Mouse (Mus musculus) gastrocnemius, adult 2 months (tissue): ENCODE measurements around the gene Cyct. TPM values are rescaled to one million over a fixed set of nuclear protein-coding genes. Genes with fewer than 3 reads are reported as not detected.
A peak's percentile ranks its signal among the peaks of the same experiment; 100 is the strongest.

Experiments
- DNase-seq: peaks from one replicate; pipeline ENCODE4 v3.0.0; 2022
- H3K27ac ChIP-seq: fragments of 200-600 bp; 2 replicates; pipeline ENCODE4 v1.8.1; 2022; ENCODE audit warnings: mild to moderate bottlenecking
- H3K4me3 ChIP-seq: fragments of 200-600 bp; 2 replicates; pipeline ENCODE4 v1.8.1; 2022; ENCODE audit warnings: mild to moderate bottlenecking, moderate library complexity
- CTCF ChIP-seq: fragments of 200-600 bp; IDR thresholded peaks from 2 replicates; pipeline ENCODE4 v1.8.1; 2022; ENCODE audit warnings: antibody characterized with exemption, mild to moderate bottlenecking, moderate library complexity
- intact Hi-C: fragments of 180-260 bp; cut with DNase I; formaldehyde crosslinking; loops from one replicate; pipeline ENCODE4 v1.15.1; 2025
- long read RNA-seq, 2 experiments: library from polyadenylated mRNA; stranded (forward); transcript quantifications; one replicate each; pipeline ENCODE4 v2.0.0; 2021
- total RNA-seq, 2 experiments: library from RNA; stranded (reverse); gene quantifications; 2 replicates each; pipeline ENCODE4 v1.2.3; 2021

Gene Cyct
- not detected for total RNA-seq
- long read RNA-seq, experiment 1 = 0 reads
- long read RNA-seq, experiment 2 = 0 reads

DNA sequence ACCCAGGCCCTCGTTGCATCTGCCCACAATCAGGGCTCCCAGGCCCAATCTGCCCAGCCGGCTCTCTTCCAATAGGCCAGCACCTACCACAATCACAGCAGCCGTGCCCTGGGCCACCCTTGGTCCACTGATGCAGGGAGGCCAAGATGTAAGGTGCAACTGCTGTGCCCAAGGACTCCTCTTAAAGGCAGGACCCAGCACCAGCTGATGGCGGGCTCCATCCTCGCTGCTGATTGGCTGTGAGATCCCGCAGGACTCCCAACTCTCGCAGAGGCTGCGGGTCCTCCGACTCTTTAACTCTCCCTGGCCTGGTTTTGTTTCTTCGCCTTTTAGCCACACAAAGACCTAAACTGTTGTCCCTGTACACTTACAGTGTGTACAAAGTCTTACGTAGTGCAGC, at the start of gene Cyct:
Cyct (minus strand) TSS at position 225 of the 400 bp plus-strand sequence.
- Histone ChIP-seq H3K4me3 (no peak within 1 kb of the TSS), H3K27ac (no peak within 1 kb of the TSS)
- intact Hi-C loops = loop anchor here (10.0 kb wide), 1 partner anchor 225 kb away; no protein-coding TSS in a partner anchor
- TF ChIP-seq CTCF = no peak
- DNase-seq = no peak

DNA sequence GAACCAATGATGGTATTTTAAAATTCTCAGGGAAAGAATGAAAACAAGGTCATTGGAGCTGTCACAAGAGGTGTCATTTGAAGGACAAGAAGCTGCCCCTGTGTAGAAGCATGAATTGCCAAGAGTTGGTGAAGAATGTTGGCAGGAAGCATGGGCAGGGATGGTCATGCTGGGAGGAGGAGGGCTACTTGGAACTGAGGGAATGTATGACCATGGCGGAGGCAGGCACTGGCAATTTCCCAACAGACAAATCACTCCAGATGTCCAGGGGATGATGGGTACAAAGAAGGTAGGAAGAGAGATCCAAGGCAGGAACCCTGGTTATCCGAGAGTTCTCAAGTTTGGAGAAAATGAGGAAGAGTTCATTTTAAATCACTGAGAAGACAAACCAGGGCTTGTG, 49.7 kb upstream of the Cyct start:
- TF ChIP-seq CTCF = no peak
- DNase-seq = no peak
- no peak overlapping the region for H3K4me3 ChIP-seq
- intact Hi-C loops = no loop called here
- peak overlapping the region; percentile 41; the same call in 1 of the 2 replicates for H3K27ac ChIP-seq

DNA sequence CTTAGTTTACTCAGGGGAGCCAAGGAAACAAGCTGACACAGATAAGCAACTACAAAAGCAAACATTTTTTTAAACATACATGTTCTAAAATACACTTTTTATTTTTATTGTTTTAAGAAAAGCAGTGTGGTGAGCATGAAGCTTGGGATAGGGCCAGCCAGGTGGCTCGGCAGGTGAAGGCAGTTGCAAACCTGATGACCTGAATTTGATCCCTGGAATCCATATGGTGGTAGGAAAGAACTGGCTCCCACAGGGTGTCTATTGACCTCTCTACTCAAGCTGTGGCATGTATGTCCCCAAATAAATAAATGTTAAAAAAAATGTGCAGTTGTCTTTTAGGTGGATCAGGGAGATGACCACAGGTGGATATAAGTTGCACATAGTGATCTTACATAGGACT, 49.3 kb upstream of the Cyct start:
- no peak for TF ChIP-seq CTCF
- intact Hi-C loops = no loop called here
- Histone ChIP-seq H3K4me3 (no peak overlapping the region), H3K27ac (peak overlapping the region; percentile 41; the same call in 1 of the 2 replicates)
- DNase-seq = no peak

DNA sequence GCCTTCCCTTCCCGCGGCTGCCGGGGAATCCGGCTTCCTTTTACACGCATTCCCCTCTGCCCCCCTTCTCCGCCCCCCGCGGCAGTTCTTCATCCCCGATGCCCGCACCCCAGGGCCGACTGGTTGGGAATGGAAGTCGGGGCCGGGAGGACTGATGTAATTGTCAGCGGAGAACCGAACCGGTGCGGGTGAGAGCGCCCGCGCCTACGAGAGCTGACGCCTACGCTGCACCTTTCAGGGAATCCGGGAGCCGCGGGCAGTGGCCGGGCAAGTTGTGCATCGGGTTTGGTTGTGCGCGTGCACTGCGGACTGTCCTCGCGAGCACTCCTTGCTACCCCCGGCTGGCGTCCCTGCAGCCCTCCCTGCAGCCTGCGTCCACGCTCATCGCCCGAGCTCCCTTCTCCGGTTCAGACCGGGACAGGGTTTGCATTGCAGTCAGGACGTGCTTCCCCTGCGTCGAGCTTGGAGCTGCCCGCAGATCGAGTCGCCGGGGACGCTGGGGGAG, 46.7 kb upstream of the Cyct start:
- Histone ChIP-seq H3K4me3 (peak overlapping the region; percentile 98), H3K27ac (peak overlapping the region; percentile 94)
- TF ChIP-seq CTCF = no peak
- peak; percentile 86 for DNase-seq
- intact Hi-C loops = loop anchor here (2.0 kb wide), 1 partner anchor 134 kb away; no protein-coding TSS in a partner anchor

DNA sequence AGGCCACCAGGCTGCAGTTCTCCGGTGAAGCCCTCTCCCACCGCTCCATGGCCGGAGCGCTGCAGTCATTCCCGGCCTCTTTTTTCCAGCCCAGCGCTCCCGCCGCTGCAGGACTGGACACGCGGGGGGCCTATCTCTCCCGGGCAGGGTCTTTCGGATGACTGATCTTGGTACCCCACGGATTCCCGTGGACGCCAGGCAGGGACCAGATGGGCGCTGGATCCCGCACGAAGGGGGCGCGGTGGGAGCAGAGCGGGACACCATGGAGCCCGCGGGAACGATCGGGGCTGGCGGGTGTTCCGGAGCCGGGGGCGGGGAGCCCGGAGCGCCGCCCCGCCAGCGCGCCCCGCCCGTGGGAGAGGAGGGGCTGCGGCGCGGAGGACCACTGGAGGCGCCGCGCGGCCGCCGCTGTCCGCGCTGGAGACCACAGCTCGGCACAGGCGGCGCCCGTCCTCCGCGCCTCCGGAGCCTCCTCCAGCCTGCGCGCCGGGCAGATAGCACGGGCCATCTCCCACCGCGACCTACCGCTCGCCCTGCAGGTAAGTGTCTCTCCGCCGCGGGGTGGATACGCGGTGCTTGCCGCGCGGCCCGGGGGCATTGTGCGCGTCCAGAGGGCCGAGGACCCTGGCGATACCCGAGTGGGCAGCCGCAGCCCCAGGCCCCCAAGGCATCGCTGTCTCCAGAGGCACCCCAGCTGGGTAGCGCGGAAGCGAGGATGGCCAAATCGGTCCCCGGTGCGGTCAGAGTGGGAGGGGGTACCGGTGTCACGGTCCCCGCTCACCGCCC, 46.1 kb upstream of the Cyct start, which contains the start of gene Osbpl6:
Osbpl6 (plus strand) TSS at position 358 of the 786 bp plus-strand sequence.
- TF ChIP-seq CTCF = peak; percentile 30
- DNase-seq = peak; percentile 88
- H3K27ac ChIP-seq = peak within 1 kb of the TSS; percentile 94
- peak within 1 kb of the TSS; percentile 98 for H3K4me3 ChIP-seq
- intact Hi-C loops = loop anchor here (2.0 kb wide), 1 partner anchor 134 kb away; no protein-coding TSS in a partner anchor

DNA sequence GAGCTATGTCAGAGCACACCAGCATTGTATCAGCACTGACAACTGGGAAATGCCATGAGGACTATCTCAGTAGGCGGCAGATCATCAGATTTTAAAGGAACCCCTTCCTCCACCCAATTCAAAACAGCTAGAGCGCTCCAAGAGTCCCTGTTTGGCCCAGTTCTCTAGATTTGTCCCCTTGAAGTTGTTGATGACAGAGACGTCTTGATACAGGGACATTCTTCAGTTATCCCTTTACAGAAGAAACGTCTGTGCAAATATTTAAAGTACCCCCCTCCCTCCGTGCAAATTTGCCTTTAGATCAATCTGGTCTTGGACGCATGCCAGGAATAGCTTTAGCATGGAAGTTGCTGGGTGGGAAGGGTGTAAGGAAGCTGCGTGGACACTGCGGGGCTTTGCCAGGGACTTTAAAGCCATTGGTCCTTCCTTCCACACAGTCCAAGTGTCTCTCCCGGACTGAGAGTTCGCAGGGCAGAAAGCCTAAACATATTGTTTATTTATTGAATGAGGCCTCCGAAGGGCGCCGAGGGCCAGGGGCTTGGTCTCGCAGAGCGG, 45.4 kb upstream of the Cyct start:
- Histone ChIP-seq H3K27ac (peak overlapping the region; percentile 94), H3K4me3 (peak overlapping the region; percentile 98)
- DNase-seq = no peak
- intact Hi-C loops = loop anchor here (2.0 kb wide), 1 partner anchor 135 kb away; no protein-coding TSS in a partner anchor
- no peak for TF ChIP-seq CTCF

DNA sequence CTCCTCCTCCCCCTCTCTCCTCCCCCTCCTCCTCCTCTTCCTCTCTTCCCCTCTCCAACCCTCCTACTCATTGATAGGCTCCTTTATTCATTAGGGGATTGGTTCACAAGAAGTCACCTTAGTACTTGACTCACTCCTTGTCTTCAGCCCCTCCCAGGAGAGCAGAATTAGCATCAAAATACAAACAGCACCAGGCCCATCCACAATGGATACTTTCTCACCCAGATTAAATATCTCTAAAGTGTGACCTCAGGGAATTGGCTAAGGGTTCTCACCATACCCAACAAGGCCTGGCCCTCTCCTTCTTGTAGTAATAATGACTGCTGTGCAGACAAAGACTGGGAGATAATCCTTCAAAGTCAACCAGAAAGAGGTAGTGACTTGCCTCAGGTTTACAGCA, 39.9 kb upstream of the Cyct start:
- no peak overlapping the region for H3K4me3 ChIP-seq
- intact Hi-C loops = no loop called here
- no peak for DNase-seq
- no peak overlapping the region for H3K27ac ChIP-seq
- TF ChIP-seq CTCF = no peak

DNA sequence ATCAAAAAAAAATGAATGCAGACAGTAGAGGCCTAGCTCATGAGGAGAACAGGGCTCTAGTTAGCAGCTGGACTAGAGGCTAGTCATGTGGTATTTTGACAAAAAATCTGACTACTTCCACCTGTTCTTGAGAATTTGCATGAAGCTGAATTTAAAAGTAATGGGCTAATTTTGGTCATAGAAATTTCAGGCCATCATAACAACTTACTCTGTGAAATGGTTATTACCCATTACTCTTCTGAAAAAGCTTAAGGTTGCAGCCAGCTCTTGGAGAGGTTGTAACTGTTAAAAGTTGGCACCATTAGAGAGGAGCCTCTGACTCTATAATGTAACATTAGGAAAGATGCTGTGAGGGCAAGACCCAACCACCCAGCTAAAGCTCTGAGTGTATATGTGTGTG, 26.3 kb upstream of the Cyct start:
- Histone ChIP-seq H3K27ac (no peak overlapping the region), H3K4me3 (no peak overlapping the region)
- intact Hi-C loops = no loop called here
- DNase-seq = no peak
- no peak for TF ChIP-seq CTCF

DNA sequence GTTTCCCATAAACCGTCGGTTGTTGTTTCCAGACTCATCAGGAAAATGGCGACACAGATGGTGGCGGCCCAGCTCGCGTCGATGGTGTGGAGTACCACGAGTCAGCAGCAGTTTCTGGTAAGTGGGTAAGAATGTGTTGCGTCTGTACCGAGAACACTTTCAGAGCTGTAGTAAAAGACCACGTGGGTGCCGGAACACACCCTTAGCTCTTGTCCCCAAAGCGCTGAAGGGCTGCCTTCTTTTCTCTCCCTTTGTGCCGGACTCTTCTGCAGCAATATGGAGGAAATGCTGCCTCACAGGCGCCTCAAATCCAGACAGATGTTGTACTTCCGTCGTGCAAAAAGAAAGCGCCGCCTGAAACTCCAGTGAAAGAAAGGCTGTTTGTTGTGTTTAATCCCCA, 18.4 kb upstream of the Cyct start:
- H3K27ac ChIP-seq = no peak overlapping the region
- intact Hi-C loops = no loop called here
- no peak for TF ChIP-seq CTCF
- no peak for DNase-seq
- no peak overlapping the region for H3K4me3 ChIP-seq

DNA sequence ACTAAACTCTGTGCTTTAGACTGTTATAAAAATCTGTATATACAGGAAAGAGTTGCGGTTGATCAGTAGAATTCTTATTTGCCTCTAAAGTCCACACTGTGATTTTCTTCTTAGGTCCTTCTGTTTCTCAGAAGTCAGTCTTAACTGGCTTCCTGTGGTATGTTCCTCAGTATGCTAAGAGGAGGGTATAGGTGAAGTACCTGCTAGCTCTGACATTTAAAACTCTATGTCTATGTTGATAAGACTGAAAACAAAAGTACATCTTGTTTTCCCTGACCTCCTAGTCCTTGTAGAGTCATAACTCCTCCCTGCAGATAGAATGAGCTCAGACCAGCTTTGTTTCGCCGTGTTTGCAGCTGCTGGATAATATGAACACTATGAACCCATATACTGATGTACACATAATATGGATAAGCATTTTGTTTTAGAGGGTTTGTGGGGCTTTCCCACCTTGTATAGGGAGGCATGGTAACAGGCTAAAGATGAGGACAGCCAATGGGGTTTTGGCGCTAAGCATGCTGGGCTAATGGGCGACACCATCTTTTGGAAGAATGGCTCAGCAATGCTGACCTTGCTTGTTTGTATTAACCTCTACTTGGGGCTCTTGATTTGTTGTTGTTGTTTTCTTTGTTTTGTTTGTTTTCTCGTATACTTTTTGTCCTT, 14.4 kb upstream of the Cyct start:
- Histone ChIP-seq H3K27ac (no peak overlapping the region), H3K4me3 (no peak overlapping the region)
- no peak for TF ChIP-seq CTCF
- intact Hi-C loops = no loop called here
- no peak for DNase-seq

DNA sequence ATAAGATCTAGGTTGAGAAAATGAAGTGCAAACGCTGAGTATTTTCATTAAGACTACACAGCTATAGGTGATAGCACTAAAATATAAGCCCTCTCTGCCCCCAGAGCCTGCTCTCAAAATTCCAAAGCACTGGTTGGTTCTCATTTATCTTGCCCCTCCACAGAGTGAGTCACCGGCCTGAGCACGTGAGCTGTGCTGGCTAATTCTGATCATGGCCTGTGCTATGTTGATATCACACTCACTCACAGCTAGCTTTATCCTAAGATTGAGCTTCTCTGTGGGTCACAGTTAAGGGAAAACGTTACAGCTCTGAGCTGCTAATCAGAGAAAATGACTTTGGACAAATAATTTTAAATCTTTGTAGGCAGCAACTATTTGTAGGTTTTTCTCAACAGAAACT, 12.0 kb upstream of the Cyct start:
- intact Hi-C loops = no loop called here
- Histone ChIP-seq H3K27ac (no peak overlapping the region), H3K4me3 (no peak overlapping the region)
- TF ChIP-seq CTCF = no peak
- DNase-seq = no peak

DNA sequence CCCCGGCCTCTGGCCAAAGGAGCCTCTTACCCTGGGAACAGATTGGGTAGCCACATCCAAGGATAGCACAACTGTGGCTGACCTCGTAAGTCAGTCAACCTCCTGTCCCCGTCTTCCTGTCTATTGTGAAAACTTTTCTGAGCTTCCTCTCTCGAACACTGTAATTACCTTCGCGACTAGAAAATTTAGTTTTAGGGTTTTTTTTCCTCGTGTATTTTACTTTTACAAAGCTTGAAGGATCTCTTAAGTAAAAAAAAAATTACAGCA, 10.3 kb upstream of the Cyct start:
- TF ChIP-seq CTCF = no peak
- Histone ChIP-seq H3K27ac (peak overlapping the region; percentile 90), H3K4me3 (peak overlapping the region; percentile 98)
- no peak for DNase-seq
- intact Hi-C loops = no loop called here
